Mouse (Mus musculus): ENCODE measurements at regions not wholly inside any gene's neighbourhood (a gene's known extent, or its start where the extent isn't known, plus 50 kb on each side); places are given as distances from the start of the nearest gene placed in this dataset.

- TF ChIP-seq EP300 (IDR thresholded peaks at IDR 0.05; ENCODE audit: low read depth) (no peak), CTCF (IDR thresholded peaks at IDR 0.05; ENCODE audit: low read depth) (no peak)
These were observed 69.5 kb downstream of the Ephb3 start for GRCm38 (mm10) chr16:21274012-21274528.
